Mouse (Mus musculus) embryonic stem cell, embryonic (primary cell): ENCODE measurements around the gene Fbxl7.

ENCODE experiments used
- CTCF ChIA-PET, 4 experiments: fragments of 300-600 bp in 2 of 4; fragments of 350-600 bp in 2 of 4; sonication (Branson Sonifier 250); formaldehyde crosslinking; loops; one replicate each; lab custom pipeline; 2022; ENCODE audit warnings: inconsistent platforms in 2 of 4; lab: Charles Lee
- POLR2A ChIA-PET, 4 experiments: fragments of 300-600 bp in 2 of 4; fragments of 350-600 bp in 2 of 4; sonication (Branson Sonifier 250); formaldehyde crosslinking; loops; one replicate each; lab custom pipeline; 2022; ENCODE audit warnings: antibody characterized with exemption in 4 of 4, inconsistent platforms in 1 of 4; lab: Charles Lee

The Fbxl7 gene

DNA sequence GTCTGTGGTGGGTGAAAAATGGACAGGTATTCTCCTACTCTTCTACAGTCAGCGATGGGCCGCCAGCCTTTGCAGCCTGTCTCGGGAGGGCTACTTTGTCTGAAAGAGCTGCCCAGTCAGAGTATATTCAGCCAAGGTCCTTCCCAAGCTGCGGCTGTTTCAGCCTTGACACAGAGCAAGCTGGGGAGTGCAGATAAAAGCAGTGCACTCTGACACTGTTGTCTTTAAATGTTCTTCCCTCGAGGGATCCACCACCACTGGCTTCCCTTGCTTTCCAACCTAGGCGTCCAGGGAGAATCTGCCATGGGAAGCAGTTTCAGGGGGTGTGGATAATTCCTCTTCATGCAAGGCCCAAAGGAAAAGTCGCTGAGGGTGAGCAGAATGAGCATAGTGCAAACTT, 177.4 kb downstream of the Fbxl7 start:
- POLR2A ChIA-PET: no interaction called here
- CTCF ChIA-PET: no interaction called here

DNA sequence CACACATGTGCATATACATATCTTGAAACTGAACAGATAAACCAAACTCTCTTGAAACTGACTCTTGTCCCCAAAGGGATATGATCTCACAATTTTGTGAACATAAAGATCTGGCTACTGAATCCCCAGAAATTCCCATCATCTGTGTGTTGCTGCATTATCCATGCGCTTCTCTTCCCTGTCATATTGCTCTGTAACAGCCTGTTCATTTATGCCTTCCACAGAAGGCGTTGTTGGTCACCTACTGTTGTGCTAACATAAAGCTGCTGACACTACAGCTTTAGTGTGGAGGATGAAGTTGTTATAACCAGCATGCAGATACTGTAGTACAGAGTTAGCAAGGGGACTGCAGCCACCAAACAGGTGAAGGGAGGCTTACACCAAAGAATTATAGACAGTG, 179.2 kb downstream of the Fbxl7 start:
- ChIA-PET POLR2A (interaction anchor here in 1 of 4 experiments (0.6 kb wide), 1 partner anchor 11 kb away, joined by 4 read pairs; no protein-coding TSS in a partner anchor), CTCF (no interaction called here)

DNA sequence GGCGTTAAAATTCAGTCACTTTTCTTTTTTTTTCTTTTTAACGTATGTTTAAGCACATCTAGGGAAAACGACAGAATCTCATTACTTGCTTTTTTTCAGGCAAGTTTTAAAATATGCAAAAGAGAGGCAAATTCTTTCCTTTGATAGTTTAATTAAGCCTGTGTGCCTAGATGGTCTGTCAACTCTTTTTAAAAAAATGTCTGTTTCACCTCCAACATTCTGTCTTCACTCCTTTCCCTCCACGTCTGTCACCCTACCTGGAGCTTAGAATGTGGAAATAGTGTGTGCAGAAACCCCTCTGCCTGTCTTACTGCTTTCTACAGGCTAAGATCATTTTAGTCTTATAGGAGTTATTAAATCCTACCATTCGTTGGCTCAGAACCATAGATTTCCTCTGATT, 179.7 kb downstream of the Fbxl7 start:
- CTCF ChIA-PET: no interaction called here
- POLR2A ChIA-PET: interaction anchor here in 1 of 4 experiments (0.6 kb wide), 1 partner anchor 10 kb away, joined by 4 read pairs; no protein-coding TSS in a partner anchor

DNA sequence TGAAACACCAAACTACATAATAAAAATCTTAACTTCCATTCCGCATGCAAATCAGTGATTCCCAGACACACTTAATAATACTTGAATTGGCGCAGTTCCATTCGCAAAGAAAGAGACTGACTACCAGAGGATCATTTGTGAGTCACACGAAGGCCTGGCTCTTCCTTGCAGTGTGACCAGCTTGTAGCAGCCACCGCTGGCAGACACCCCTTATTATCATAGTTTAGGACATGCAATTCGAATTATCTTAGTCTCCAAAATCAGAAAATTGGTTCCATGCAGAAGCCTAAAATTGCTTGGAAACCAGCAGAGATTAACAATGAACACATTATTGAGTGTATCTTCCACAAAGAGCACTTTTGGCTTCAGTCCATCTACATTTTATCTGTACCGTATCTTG, 183.1 kb downstream of the Fbxl7 start:
- ChIA-PET CTCF (no interaction called here), POLR2A (no interaction called here)

DNA sequence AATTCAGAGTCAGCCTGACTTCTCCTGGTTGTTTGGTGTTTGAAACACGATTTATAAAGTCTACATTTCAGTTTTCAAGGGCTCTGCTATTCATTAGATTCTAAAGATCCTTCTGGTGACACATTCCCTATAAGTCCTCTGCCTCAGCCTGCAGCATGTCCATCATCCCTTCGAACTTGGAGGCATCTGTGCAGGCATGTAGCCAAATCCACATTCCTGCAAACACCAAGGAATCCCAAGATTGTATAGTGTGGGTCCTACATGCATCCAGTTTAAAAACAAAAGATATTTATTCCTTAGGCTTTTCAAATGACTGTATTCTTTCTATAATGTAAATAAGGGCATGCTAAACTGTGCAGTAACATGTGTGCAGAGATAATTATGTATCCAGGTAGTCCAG, 190.4 kb downstream of the Fbxl7 start:
- ChIA-PET CTCF (no interaction called here), POLR2A (interaction anchor here in 2 of 4 experiments (0.6 to 0.7 kb wide), 2 partner anchors 11 to 16 kb away, joined by 4 read pairs; no protein-coding TSS in a partner anchor)

DNA sequence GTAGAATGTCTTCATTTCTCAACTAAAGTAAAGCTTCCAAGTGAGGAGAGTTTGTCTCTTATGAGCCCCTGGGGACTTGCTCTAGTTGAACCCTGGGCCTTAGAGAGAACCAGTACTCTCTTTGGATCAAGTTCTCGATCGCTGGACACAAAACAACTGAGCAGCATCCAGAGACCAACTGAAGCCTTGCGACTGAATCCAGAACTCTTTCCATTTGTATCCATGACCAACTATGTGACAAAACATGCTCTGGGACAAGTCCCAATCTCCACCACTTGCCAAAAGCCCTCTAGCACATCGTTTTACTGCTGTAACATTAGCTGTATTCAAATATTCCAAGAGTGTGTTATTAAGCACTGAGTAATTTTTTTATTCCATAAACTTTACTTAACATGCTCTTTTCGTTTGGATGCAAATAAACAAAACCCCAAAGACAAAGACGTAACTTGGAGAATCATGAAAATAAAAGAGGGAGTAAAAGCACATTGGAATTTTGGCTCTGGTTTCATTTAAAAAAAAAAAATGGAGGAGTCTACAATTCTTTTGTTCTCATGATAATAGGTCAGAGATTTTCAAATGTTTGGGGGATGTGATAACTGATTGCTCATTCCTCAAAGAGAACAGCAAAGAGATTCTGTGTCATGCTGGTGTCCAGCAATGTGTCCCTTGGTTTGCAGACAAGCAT, 192.1 kb downstream of the Fbxl7 start:
- ChIA-PET CTCF (no interaction called here), POLR2A (no interaction called here)

DNA sequence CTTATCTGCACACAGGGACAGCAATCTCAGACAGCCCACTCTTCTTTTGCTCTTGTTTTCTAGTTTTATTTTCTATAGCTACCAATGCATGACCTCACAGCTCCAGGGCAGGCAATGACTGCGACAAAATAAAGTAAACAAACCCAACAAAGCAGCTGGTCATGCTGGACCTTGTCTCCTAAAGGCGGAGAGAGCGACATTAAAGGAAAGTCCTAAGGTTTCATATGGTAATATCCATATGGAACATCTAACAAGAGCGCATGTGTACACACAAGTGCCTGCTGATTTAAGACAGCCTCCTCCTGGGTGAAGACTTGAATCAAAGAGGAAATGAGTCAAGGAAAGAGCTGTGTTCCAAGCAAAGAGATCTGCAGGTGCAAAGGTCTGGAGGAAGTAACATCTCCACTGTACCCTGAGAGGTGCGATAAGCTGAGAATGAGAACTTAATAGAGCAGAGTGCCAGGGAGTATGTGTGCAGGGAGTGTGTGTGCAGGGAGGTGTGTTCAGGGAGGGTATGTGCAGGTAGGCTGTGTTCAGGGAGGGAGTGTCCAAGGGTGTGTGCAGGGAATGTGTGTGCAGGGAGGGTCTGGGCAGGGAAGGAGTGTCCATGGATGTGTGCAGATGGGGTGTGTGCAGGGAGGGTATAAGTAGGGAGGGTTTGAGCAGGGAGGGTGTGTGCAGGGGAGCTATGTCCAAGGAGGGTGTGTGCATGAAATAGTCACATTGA, 193.3 kb downstream of the Fbxl7 start:
- ChIA-PET CTCF (interaction anchor here in 1 of 4 experiments (0.6 kb wide), 1 partner anchor 20 kb away, joined by 4 read pairs; no protein-coding TSS in a partner anchor), POLR2A (no interaction called here)

DNA sequence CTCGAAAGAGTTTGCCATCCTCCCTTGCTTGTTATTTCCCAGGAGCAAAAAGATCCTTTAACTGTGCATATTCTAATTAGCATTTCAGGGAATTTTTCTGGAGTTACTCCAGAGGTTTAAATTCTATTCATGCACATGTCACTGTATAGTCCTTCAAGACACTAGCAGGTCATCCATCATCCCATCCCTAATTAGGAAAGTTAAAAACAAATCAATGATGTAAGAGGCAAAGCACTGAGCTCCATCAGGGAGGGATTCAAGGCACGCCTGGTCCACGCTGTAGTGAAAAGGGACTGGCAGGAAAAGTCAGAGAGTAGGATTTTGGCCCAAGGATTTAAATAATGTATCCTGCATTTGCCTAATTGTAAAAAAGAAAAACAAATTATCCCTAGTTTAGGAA, 202.3 kb downstream of the Fbxl7 start:
- POLR2A ChIA-PET: no interaction called here
- CTCF ChIA-PET: no interaction called here

DNA sequence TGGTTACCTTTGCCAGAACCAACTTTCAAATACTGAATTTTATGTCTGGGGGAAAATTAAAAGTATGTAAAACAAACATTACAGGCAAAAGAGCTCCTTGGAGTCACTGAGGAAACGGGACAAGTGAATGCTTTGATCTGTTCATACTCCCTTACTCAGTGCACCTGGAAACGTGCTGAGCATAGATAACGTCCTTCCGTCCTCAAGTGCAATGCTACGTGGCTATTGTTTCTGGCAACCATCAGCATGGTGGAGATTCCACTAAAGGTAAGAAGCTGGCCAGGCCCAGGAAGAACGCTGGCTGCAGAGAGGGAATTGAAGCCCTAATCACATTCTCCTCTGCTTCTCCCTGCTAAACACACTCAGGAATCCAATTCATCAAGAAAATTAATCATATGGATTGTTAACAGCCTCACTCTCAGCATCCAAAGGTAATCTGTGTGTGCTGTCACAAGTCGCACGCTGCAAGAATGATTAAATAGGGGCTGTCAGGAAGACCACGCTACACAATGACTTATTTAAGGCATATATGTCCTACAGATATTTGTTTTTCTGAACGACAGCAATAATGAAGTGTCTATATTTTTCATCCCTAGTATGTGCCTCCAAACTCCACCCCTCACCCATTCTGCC, 206.8 kb downstream of the Fbxl7 start:
- POLR2A ChIA-PET: no interaction called here
- CTCF ChIA-PET: no interaction called here

DNA sequence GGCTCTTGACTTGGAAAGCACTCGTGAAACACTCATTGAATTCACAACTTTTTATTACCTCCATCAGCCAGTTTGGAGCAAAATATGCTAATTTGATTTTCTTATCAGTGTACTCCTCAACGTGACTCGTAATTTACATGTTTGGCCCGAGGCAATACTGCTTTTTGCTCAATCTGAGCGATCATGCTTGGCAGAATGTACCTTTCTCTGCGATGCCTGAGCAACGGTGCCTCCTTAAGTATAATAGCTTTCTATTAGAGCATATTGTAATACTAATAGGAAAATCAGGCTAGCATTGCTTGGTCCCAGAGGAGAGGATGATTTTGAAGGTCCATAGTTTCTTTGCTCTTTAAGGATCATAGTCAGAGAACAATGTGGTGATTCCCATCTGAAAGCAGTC, 207.7 kb downstream of the Fbxl7 start:
- CTCF ChIA-PET: no interaction called here
- POLR2A ChIA-PET: no interaction called here

DNA sequence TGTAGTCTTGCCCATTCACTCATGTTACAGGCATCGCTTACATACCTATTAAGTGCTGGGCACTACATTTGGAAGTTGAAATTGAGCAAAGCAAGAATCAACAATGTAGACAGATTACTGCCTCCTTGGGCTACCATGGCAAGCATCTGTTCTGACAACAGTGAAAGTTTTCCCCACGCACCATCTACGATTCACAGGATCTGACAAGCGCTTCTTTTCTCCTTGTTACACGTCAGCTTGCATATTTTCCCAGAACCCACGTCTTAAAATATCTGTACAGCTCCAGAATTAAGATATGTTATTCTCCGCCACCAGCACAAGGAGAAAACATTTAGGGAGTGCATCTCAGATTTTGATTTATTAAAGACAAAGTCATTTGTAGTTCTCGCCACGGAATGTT, 213.1 kb downstream of the Fbxl7 start:
- CTCF ChIA-PET: interaction anchor here in 1 of 4 experiments (0.7 kb wide), 1 partner anchor 508 kb away, joined by 3 read pairs; no protein-coding TSS in a partner anchor
- POLR2A ChIA-PET: no interaction called here

DNA sequence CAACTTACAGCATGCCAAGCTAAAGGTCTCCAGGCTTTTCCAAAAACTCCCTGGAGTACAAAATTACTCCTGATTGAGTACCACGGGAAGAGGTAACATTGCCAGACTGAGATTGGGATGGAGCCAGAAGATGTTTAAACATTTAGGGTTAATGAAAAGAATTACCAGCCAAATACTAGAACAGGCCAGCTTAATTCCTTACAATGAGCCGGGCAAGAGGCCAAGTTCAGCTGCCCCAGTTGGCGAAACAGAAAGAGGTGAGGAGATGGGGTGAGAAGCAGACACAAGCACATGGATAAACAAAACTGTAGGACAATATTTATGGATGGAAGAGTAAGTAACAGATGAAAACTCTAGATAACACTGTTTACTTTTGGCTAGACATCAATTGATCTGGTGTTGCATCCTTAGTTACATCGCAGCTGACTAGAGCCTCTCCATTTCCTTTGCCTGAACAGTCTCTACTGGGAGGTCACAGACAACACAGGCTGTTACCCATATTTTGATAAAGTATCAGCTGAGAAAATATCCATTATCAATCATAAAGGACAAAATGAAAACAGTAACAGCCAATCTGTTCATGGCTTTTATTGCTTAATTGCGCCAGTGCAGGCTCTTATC, 222.0 kb downstream of the Fbxl7 start:
- POLR2A ChIA-PET: no interaction called here
- CTCF ChIA-PET: no interaction called here

DNA sequence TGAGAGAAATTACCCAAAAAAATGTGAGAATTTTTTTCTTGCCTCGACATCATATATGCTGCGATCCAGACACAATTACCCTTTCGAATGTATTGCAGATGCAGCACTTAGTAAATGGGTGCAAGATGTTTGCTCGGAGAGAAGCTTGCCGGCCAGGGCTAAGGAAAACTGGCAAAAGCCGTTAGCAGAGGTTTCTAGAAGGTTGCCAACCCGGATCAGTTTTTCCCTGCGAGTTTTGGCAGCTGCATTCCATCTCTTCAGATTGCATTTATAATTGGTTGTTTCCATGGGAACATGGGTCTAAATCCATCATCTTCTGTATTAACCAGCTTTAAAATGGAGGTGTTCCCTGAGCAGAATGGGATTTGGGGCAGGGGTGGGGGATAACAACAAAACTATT, 240.4 kb downstream of the Fbxl7 start:
- POLR2A ChIA-PET: interaction anchor here in 1 of 4 experiments (1.1 kb wide), 1 partner anchor 14 kb away, joined by 3 read pairs; no protein-coding TSS in a partner anchor
- CTCF ChIA-PET: no interaction called here

DNA sequence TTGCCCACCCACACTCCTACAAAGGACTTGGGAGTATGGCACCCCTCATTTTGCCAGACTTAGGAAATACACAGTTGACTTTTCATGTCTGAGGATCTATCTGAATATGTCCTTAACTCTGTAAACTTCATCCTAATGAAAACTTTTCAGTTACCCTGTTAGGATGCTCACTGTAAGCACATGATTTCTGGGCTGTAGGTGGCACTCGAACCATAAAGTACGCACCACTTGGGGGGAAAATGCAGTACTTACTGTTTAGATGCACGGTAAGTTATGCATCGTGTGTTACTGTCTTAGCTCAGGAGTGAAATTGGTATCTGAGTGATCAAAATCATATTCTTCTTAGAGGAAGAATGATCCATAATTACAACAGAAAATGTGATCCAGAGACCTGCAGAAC, 252.8 kb downstream of the Fbxl7 start:
- ChIA-PET POLR2A (interaction anchor here in 1 of 4 experiments (0.7 kb wide), 1 partner anchor 27 kb away, joined by 3 read pairs; no protein-coding TSS in a partner anchor), CTCF (no interaction called here)

DNA sequence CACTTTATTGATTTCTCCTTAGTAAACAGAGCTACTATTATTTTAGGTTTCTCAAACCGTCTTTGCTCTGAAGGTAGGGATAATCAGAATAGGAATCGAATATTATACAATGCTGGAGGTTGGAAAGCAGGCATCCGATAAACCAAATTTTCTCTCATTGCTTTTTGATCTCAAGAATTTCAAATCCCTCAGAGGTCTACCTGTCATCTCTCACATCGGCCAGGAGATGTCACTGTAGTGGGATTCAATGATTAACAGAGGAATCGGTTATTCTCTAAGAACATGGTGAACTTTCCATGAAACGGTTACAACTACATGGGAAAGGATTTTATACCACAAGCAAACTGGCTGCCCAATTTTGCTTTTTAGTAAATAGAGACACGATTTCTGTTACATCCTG, 255.7 kb downstream of the Fbxl7 start:
- CTCF ChIA-PET: no interaction called here
- POLR2A ChIA-PET: interaction anchor here in 1 of 4 experiments (0.7 kb wide), 1 partner anchor 539 kb away, joined by 3 read pairs; no protein-coding TSS in a partner anchor

DNA sequence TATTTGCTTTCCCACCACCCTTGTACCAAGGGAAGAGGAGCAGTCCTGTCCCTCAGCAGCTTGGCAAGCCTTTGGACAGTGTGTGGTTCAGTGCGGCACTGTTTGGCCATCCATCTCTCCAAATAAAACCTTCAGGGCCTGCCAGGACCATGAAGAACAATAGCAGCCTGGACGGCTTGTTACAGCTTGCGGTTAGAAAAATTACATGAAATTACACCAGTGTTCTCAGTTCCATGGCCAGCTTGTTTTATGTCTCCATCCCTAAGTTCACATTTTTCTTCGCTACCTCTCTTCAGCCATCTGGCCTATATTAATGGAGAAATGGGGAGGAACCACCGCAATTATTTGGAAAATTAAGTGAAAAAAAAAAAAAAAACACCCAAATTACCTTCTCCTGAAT, 259.8 kb downstream of the Fbxl7 start:
- POLR2A ChIA-PET: no interaction called here
- CTCF ChIA-PET: interaction anchor here in 1 of 4 experiments (0.6 kb wide), 1 partner anchor 759 kb away, joined by 3 read pairs; no protein-coding TSS in a partner anchor

DNA sequence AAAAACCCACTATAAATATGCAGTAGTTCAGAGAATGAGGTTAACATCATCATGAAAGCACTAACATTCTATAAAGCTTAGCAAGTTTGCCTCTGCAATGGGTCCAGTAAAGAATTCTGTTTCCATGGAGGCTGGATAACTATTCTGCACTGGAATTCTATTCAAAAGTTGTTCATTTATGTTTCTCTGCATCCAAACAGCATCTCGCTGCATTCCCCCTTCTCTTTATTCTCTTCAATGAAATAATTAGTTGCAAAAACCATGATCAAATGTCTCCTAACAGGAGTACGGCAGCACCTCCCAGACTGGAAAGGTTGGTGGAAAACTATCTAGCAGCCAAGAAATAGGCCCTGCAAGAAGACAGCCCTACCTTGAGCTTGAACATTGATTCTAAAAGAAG, 267.2 kb downstream of the Fbxl7 start:
- POLR2A ChIA-PET: no interaction called here
- CTCF ChIA-PET: no interaction called here

DNA sequence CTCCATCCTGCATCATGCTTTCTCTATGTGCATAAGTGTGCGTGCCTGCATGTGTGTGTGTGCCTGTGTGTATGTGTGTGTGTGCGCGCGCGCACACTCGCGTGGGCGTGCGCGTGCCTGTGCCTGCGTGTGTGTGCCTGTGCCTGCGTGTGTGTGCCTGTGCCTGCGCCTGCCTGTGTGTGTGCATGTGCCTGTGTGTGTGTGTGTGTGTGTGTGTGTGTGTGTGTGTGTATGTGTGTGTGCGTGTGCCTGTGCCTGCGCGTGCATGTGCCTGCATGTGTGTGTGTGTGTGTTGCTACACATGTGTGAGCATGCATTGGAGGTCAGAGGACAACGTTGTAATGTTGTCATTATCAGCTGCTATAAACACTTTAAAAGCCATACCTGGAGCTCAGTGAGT, 272.1 kb downstream of the Fbxl7 start:
- POLR2A ChIA-PET: no interaction called here
- CTCF ChIA-PET: interaction anchor here in 1 of 4 experiments (0.6 kb wide), 1 partner anchor 153 kb away, joined by 3 read pairs; no protein-coding TSS in a partner anchor

DNA sequence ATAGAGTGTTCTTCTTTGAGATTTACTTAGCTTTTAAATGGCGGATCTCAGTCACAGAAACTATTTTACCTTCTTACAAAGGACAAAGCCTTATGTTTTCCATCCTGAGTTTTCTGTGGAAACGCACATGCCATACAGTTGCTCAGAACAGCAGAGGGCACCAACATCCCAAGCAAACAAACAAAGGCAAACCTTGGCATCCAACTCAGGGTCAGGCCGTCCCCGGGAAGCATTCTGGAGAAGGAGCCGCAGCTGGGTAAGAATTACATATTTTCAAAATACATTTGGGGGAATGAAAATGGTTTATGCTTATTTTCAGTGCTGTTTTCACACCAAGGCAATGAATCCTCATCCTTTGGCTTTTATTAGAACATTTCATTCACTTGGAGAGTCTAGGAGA, 275.1 kb downstream of the Fbxl7 start:
- CTCF ChIA-PET: no interaction called here

More for the DNA sequence above, 275.1 kb downstream of the Fbxl7 start:
- POLR2A ChIA-PET: no interaction called here
